Mouse (Mus musculus) spleen, postnatal 4 days (tissue): ENCODE measurements around the gene Zfp462.
"Not testable (repeated sequence)": the region's sequence is repeated elsewhere in the genome, so short reads cannot be mapped to it uniquely, and the experiment has no call there.

ENCODE experiments used
- DNase-seq, 2 experiments: peaks; one replicate each; pipeline ENCODE4 v3.0.0; 2022; ENCODE audit warnings: low spot score in 2 of 2

Gene Zfp462

GRCm38 (mm10) chr4:54950866-54951265 is 6.0 kb downstream of the Zfp462 start:
- no peak for DNase-seq

DNA sequence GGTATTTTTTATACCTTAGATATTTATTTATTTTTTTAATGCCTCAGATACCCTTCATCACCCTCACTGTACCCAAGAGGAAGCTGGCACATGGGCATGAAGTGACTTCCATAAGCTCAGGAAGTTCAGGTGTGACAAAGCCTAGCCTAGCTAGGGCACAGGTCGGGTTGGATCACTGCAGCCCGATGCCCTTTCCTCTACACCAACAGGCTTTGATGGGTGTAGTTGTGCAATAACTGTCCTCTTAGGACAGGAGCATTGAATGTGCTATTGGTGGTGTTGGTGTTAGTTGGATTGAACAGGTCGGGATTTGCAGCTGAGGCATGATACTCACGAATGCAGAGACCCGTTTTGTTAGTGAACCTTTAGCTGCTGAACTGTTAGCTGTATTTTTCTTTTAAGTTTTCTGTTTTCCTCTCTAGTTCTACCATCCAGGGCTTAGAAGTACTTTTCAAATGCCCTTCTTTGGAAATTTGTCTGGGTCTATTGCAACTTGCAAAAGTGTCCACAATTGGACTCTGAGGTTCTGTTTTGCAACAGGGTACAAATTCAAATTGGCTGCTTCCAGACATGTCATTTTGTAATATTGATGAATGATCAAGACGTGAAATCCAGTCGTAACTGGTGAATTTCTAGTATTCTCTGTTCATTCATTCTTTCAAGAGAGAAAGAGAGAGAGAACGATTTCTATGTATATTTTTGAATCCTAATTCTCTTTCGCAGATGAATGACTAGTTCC is 9.0 kb downstream of the Zfp462 start:
- no peak for DNase-seq

- DNase-seq: no peak
These were observed 9.6 kb downstream of the Zfp462 start for GRCm38 (mm10) chr4:54954455-54954854.

- DNase-seq: no peak
These were observed 15.9 kb downstream of the Zfp462 start for GRCm38 (mm10) chr4:54960776-54961175.

DNA sequence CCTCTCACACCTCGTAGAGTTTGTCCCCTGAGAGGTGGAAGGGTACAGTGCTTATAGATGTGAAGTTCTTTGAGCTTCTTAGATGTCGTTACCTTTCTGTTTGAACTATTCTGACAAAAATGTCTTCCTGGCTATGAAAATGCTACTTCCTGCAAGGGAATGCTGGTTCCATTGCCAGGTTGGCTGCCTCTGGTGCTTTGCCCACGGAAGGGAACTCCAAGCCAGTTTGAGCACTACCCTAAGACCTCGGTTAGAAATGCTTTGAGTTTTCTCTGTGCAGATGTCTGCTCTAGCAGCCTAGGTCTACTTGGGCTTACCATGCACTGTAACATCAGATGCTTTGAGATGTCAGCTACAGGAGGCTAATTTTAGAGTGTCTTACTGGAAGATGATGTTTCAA is 17.3 kb downstream of the Zfp462 start:
- no peak for DNase-seq

- no peak for DNase-seq
These were observed 18.7 kb downstream of the Zfp462 start for GRCm38 (mm10) chr4:54963551-54963950.

DNA sequence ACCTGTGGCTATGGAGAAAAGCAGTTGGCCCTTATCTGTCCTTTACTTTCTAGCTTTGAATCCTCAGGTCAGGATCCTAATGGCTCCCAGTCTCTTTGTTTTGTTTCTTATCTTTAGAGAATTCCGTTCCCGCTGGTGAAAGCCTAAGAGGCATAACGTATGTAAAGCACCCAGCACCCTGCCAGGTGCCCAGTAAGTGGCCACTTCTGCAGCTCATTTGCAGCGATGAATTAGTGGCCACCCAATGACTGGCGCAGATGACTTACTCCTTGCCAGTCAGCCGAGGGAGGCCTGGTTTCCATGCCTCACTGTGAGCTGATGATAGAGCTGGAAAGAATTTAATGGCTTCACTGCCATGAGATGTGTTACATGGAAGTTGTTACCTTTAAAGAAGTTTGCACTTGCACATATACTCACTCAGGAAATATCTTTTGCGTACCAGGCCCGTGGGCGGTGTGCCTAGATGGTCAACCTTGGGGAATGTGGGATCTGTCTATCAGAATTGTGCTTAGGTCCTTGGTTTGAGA is 20.4 kb downstream of the Zfp462 start:
- DNase-seq: no peak

DNA sequence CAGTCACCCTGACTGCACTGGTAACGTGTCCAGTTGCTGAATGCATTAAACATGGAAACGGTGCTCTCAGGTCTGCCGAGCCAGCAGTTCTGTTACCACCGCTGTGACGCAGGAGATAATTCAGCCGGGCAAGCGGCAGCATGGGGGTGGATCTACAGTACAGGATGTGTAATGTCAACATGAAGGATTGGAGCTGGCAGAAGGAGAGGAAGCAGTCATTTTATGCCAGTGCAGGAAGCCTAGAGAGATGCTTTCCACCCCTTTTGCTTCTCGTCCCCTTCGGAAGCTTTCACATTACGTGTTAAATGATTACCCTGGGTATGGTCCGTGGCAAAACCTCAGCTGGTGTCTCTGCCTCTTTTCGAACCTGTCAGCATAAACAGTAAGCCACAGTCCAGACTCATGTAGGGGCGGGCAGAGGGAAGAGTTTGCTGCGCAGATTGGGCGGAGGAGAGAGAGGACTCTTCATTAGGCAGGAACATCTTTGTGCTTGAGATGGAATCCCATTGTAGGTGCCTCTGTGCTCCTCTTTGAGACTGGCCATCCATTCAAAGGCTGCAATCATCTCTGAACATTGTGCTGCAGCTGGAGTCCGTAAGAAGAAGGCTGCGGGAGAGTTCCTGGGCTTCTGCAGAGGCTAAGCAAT is 21.4 kb downstream of the Zfp462 start:
- DNase-seq: no peak

DNA sequence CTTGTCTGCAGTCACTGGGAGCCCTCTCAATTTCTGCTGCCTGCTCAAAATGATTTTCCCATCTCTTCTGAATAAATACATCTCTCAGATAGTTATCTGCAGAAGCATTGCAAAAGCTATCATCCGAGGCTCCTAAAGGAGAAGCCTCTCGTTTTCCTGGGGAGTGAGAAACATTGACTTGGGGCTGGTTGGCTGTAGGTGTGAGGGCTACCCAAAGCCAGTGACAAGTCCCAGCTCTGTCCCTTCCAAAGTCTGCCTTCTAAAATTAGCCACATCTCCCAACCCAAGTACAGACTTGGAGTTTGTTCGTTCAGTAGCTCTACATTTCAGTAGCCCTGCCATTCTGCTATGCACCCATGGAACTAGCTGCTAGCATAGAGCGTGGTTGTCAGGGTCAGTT is 22.3 kb downstream of the Zfp462 start:
- DNase-seq: no peak

DNA sequence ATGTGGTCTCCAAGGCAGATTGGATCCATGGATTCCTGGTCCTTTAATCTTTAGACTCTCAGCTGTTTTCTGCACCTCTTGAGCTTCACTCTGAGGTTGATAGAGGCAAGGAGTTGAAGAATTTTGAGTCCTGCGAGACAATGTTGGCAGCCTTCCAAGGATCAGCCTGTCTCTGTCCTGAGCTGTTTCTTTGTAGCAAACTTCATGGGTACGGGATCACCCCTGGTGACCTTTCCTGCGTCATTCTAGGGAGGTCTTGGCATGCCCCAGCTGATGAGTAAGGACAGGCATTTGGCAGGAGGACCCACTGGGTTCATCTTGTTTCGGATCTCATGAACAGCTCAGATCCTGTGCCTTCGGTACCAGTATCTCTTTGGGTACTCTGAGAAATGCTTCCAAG is 22.9 kb downstream of the Zfp462 start:
- DNase-seq: no peak

DNA sequence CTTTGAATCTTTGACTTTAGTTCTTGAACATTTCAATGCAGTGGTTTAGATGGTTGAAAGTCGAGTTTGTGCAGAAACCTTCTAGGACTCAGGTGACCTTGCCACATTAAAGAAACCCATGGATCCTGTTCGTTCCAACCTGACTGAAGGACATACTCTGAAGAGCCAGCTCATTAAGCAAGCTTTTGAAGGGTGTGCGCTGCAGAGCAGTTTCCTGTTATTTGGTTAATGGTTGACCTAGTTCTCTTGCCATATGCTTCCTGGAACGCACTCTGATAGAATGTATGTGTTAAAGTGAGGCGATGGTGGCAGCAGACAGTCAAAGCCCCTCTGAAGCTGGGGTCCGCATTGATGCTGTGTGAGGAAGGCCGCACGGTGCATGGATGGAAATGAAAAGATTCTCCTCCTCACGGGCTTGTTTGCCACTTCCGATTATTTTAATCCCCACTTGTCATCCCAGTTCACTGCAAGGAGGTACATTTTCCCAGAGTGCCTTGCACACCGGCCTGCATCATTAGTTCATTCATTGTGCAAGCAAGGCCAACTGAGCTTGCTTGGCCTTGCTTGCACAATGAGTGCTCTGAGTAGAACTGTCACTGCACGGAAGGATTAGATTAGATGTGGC is 24.9 kb downstream of the Zfp462 start:
- DNase-seq: no peak

DNA sequence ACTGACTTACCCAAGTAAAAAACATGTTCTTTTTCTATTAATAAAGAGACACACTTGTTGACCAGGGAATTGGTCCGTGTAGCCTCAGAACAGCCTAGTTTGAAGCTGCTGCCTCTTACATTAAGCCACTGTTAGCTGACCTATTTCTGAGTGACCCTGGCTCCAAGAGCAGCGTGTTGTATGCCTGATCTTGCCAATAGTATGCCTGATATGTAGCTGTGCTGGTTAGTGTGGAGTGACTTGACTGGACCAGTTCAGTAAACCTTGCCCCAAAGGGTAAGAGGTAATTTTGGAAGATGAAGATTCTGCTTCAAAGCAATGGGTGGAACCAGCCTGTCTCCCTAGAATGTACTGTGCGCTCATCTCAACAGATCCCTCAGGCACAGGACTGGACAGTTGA is 26.5 kb downstream of the Zfp462 start:
- DNase-seq: no peak

DNA sequence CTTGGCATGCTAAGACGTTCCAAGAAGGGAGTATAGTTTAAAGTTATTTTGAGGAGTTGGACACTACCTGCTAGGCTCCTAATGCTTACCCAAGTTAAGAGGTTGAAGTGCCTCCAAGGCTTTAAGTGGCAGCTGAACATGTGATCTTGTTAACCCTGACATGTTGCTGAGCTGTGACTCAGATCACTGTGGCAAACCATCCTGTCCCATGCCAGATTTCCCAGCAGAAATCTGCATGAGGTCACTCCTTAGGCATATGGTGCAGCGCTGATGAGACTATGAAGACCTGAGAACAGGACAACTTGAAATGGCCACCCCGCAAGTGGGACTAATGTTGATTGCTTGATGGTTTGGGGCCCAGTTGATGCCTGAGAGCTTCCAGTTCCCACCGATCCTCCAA is 27.2 kb downstream of the Zfp462 start:
- no peak for DNase-seq

- DNase-seq: no peak
These were observed 28.1 kb downstream of the Zfp462 start for GRCm38 (mm10) chr4:54972827-54973560.

GRCm38 (mm10) chr4:54979771-54980472 is 35.1 kb downstream of the Zfp462 start:
- no peak for DNase-seq

GRCm38 (mm10) chr4:54984502-54984901 is 39.7 kb downstream of the Zfp462 start:
- no peak for DNase-seq

GRCm38 (mm10) chr4:54986671-54987070 is 41.8 kb downstream of the Zfp462 start:
- DNase-seq: no peak

GRCm38 (mm10) chr4:54987256-54987655 is 42.4 kb downstream of the Zfp462 start:
- DNase-seq: no peak

- no peak for DNase-seq
These were observed 43.1 kb downstream of the Zfp462 start for GRCm38 (mm10) chr4:54987926-54988325.

GRCm38 (mm10) chr4:54991973-54992372 is 47.1 kb downstream of the Zfp462 start:
- no peak for DNase-seq

- DNase-seq: not testable (repeated sequence)
These were observed 48.2 kb downstream of the Zfp462 start for GRCm38 (mm10) chr4:54993001-54993400.

GRCm38 (mm10) chr4:54995258-54995657 is 50.4 kb downstream of the Zfp462 start:
- DNase-seq: no peak
